Mouse (Mus musculus): ENCODE data around the gene Id1.

DNA sequence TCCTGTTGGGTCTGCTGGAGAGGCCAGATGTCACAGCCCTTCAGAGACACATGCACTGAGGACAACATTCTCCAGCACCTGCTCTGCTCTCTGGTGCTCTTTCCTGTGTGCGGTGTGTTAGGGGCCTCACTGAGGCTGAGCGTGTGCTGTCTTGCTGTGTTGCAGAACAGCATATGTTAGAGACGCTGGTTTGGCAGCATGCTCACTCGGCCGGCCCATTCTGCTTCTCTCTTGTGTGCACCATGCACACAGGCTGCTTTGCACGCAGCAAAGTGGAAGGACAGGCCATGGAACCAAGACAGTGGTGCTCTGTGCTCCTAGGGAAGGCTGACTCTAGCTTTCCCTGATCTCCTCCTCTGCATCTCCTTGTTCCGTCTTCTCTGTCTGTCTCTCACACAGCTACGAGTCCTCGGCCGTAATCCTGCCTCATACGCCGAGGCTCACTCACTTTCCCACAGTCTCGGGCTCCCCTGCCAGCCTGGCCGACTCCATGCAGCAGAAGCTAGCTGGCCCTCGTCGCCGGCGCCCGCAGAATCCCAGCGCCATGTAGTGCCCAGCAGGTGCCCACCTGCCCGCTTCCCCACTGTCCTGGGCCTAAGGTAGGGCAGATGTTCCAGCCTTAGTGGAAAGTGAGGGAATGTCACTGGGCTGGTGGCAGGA is 32.3 kb upstream of the Id1 start:
- TF ChIP-seq CTCF (IDR thresholded peaks at IDR 0.05; ENCODE audit: borderline replicate concordance, insufficient read depth, low read length) (no peak), POLR2A (IDR thresholded peaks at IDR 0.05; ENCODE audit: low read depth, low read length) (no peak)

All from embryonic fibroblast, embryonic 13.5 days (primary cell).